Mouse (Mus musculus): ENCODE measurements around the gene Myzap.
"Not testable (repeated sequence)": the region's sequence is repeated elsewhere in the genome, so short reads cannot be mapped to it uniquely, and the experiment has no call there.

Gene Myzap

DNA sequence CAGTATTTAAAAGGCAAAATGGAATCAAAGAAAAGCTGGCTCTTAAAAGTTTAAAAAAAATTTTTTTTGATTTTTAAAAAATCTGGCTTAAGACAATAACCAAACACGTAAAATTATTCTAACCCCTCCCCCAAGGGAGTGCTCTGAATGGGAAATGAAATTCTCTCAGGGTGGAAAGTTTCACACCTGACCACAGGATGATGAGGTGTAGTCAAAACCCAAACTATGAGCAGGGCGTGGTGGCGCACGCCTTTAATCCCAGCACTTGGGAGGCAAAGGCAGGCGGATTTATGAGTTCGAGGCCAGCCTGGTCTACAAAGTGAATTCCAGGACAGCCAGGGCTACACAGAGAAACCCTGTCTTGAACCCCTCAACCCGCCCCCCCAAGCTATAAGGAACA lies 108.3 kb downstream of the Myzap start:
- not testable (repeated sequence) for DNase-seq (ENCODE audit: low spot score in 2 of 2)

DNA sequence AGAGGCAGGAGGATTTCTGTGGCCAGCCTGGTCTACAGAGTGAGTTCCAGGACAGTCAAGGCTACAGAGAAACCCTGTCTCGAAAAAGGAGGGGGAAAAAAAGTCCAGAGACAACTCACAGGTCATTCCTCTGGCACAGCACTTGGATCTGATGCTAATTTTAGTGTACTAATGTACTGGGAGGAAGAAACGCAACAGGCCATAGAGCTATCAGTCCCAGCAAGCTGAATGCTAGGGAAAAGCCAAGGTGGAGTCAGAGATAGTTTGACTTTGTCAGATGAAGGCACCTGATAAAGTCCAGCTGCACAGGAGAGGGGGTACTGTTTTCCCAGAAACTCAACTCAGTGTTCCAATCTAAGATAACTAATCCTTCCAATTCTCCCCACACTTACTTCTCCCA lies 111.9 kb downstream of the Myzap start:
- DNase-seq (ENCODE audit: low spot score in 2 of 2) = no peak

DNA sequence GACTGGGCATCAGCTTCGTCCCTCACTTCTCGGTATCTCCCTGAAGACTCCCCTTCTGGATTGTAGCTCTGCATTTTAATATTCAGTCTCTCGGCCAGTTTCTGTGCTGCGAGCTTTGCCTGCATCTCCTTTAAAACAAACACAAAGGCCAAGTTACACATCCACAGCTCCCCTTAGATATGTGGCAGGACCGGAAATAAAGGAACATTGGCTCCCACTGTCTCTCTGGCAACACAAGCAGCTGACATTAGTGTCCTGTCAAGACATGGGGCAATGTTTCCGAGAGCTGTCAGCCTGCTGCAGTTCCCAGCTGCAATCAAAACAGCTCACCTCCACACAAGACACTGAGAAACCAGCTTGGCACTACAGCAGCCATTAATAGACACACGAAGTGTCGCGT lies 112.7 kb downstream of the Myzap start:
- no peak for DNase-seq (ENCODE audit: low spot score in 2 of 2)

DNA sequence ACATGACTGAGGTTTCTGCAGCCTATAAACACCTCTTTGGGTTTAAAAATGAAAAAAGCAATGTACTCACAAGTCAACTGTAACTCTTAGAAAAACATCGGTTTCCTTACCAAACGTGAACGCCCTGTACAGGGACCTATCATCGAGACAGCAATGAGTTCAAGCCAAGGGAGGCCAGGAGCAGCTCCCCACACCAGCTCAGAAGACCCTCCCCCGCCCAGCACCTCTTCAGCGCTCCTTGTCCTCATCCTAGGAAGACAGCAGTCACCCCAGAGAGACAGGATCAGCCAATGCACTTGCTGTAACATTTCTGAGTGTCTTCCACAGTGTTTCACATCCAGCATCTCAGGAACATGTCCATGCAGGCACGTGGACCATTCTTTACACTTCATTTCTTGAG lies 113.6 kb downstream of the Myzap start:
- no peak for DNase-seq (ENCODE audit: low spot score in 2 of 2)

DNA sequence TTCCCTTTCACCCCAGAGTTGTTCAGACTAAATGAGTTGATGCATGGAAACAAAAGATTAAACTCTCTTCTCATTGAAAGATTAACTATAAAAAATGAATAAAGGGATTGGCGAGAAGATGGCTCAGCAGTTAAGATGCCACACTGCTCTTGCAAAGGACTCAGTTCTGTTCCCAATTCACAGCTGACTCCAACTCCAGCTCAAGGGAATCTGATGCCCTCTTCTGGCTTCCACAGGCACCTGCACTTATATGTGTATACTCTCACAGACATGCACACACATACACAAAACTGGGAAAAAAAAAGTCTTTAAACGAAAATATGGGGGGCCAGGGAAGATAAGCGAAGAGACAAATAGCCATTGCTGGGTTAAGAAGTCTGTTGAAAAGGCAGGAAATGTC lies 115.6 kb downstream of the Myzap start:
- no peak for DNase-seq (ENCODE audit: low spot score in 2 of 2)

DNA sequence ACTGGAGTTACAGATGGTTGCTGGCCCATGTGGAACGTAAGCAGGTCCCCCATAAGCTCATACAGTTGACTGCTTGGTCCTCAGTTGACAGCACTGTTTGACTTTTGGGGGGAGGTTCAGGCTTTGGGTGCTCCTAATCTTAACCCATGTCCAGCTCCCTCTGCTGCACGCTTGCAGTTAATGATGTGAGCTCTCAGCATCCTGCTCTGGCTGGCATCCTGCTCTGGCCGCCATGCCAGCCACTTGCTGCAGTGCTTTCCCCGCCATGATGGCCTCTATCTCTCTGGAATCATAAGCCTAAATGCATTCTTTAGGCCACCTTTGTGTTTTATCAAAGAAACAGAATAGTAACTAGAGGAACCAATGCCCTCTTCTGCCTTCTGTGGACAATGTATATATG lies 116.6 kb downstream of the Myzap start:
- DNase-seq (ENCODE audit: low spot score in 2 of 2) = no peak

DNA sequence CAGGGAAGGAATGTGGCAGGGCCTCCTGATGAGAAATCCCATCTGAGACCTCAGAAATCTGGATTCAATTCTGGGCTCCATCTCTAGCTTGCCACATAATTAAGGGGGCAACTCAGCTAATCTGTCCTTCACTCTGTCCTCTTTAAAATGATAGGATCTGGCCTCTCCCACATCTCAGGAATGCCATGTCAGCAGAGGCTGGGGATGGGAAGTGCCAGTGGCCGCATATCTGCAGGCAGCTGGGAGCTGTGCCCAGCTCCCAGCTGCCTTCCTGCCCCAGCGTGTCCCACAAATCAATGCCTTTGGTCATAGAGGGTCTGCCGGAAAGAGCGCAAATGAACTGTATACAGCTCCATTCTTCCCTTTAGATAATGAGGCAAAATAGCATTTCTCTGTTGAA lies 124.7 kb downstream of the Myzap start:
- no peak for DNase-seq (ENCODE audit: low spot score in 2 of 2)

DNA sequence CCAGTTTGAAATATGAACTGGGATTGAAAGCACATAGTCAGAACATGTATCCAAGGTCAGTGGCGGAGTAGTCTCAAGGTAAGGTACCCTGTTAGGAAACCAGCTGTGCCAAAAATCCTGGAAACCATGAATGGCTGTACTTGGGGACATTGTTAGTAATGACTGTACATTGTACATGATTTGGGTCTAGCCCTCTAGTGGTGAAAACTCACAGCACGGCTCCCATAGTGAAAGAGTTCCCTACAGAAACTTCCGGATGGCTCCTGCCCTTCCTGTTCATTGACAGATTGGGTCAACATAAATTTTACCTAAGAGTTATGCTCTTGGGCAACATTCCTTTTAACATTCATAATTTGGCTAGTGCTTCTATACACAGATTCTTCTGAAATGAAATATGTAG lies 126.0 kb downstream of the Myzap start:
- no peak for DNase-seq (ENCODE audit: low spot score in 2 of 2)

DNA sequence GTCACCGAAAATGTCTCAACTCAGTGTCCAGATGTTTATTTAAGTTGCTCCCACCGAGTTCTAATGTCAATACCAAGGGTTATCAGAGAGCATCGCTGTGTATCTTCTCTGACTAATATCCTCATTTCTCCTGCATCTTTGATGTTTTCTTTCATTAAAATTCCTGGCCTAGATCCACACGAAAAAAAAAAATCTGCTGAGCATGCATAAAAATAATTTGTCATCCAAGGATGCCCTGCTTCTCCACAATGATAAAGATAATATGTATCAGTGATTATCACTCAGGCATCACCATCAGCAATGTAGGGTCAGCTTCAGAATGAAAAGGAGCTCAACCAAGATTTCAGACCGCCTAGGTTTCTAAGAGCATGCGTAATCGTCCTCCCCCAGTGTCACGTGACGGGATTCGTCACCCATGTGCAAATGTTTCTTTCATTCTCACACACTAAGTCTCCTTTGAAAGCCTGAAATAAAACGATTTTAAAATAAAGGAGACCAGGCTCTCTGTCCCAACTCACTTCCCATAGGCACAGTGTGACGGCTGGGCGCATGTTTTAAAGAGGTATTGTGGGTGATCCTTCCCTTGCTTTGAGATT lies 129.0 kb downstream of the Myzap start:
- no peak for DNase-seq (ENCODE audit: low spot score in 2 of 2)

DNA sequence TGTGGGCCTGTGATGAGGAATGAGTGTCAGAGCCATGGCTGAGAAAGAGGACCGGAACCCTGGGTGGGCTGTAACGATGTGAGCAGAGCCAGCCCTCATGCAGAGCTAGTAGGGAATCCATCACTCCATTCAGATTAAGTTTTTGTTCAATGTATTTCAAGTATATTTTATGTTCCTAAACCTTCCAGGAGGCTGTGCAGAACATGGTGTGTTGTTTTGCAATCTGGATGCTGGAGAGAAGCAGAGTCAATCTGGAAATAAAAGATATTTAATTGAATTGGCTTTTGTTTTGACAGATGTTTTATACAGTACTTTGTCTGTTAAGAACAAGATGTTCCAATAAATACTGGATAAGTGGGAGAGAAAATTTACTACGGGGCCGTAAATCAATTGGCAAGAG lies 135.4 kb downstream of the Myzap start:
- DNase-seq (ENCODE audit: low spot score in 2 of 2) = no peak

Measured in urinary bladder, postnatal 4 days (tissue).